Mouse (Mus musculus) cortical plate, adult 2 months (tissue): ENCODE results near the gene Zfp958.

Experiments
- CTCF ChIP-seq: fragments of 200-500 bp; IDR thresholded peaks from 2 replicates; pipeline ENCODE4 v1.5.1; 2011; ENCODE audit warnings: mild to moderate bottlenecking, control low read depth, low read length; ENCODE audit not compliant: insufficient read depth; ENCODE audit errors: extremely low read depth
- POLR2A ChIP-seq: fragments of 200-500 bp; IDR thresholded peaks from 2 replicates; pipeline ENCODE4 v1.6.1; 2011; ENCODE audit warnings: mild to moderate bottlenecking, low read length, control low read depth; ENCODE audit not compliant: insufficient read depth; ENCODE audit errors: extremely low read depth

- TF ChIP-seq CTCF = no peak
- no peak for TF ChIP-seq POLR2A
Measured at GRCm38 (mm10) chr8:4581986-4582385, 31.0 kb upstream of the Zfp958 start.
